14 mouse cellular contexts compared by ENCODE assay signal in the genomic region with DNA sequence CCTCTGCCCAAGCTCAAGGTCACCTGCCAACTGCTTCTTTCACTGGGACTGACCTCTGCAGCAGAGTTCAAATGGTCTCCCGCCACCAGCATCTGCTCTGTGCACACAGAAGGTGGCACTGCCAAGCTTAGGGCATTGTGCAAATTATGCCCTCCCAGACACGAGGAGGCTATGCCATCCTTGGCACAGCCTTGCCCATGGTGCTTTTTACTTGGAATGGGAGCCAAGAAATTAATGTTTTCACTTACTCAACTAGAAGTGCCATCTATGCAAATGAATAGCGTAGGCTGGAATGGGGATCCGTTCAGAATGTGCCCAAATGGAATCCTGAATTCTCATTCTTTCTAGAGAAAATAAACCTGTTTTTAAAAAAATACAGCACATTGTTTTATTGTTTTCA.
"Had no signal": no experiment of that assay in that cellular context is flagged by ENCODE, and none has a peak within 500 bp of the region (broad histone marks: within the 10 kb centered on the region; RNA-seq: fewer than 3 reads in every experiment).

No protein-coding gene starts in this region.

- H3K4me3 ChIP-seq: limb, embryonic 12.5 days; liver, embryonic 13.5 days; lung, embryonic 15.5 days; megakaryocyte, embryonic 14.5 days; stomach, embryonic 15.5 days had no signal

- H3K4me1 ChIP-seq: limb, embryonic 12.5 days; liver, embryonic 13.5 days; lung, embryonic 15.5 days; megakaryocyte, embryonic 14.5 days; stomach, embryonic 15.5 days had no signal

- DNase-seq: kidney, adult 8-10 months; kidney, postnatal 25 days; liver; liver, embryonic 13.5 days; liver, postnatal 0 days; lung, postnatal 14 days; thymus, postnatal 36 days had no signal

- H3K27me3 ChIP-seq: liver, embryonic 13.5 days; lung, embryonic 15.5 days; stomach, embryonic 15.5 days had no signal

- H3K36me3 ChIP-seq: limb, embryonic 12.5 days; liver, embryonic 13.5 days; lung, embryonic 15.5 days; stomach, embryonic 15.5 days had no signal

- H3K4me2 ChIP-seq: limb, embryonic 12.5 days; liver, embryonic 13.5 days; lung, embryonic 15.5 days; midbrain, embryonic 11.5 days; stomach, embryonic 15.5 days had no signal

- H3K9ac ChIP-seq: limb, embryonic 12.5 days; liver, embryonic 13.5 days; liver, postnatal 0 days; lung, embryonic 15.5 days; stomach, embryonic 15.5 days had no signal

- ATAC-seq: liver, postnatal 0 days; midbrain, embryonic 16.5 days had no signal

- H3K27ac ChIP-seq: limb, embryonic 12.5 days; liver, embryonic 13.5 days; lung, embryonic 15.5 days; macrophage; stomach, embryonic 15.5 days had no signal

- H3K9me3 ChIP-seq: limb, embryonic 12.5 days; liver, embryonic 13.5 days; lung, embryonic 15.5 days; megakaryocyte, embryonic 14.5 days; stomach, embryonic 15.5 days had no signal
